Mouse (Mus musculus) thymus, postnatal 25 days (tissue): ENCODE results near the gene Pcgf2.

ENCODE experiments used
- DNase-seq: peaks from one replicate; pipeline ENCODE4 v3.0.0; 2022

Pcgf2 gene

GRCm38 (mm10) chr11:97643380-97644055, 56.8 kb downstream of the Pcgf2 start:
- DNase-seq = no peak

- no peak for DNase-seq
Measured at GRCm38 (mm10) chr11:97642746-97643145, 57.6 kb downstream of the Pcgf2 start.

DNA sequence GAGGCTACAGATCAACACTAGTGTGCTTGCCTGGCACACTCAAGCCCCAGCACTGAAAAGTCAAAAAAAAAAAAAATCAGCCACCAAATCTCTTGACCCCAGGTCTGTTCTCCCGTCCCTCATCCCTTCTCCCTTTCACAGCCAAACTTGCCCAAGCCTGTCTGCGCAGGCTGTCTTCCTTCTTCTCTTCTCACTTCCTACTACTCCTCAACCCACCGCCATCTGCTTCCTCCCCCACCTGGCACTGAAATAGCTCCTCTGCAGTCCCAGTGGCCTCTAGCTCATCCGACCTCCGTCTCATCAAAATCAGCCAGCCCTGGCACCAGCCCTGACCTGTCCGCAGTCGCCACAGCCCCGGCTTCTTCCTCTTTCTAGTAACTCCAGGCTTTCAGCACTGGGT, 58.6 kb downstream of the Pcgf2 start:
- no peak for DNase-seq
